Mouse (Mus musculus): ENCODE measurements around the gene Rasgrf1. TPM values are rescaled to one million over a fixed set of nuclear protein-coding genes. Genes with fewer than 3 reads are reported as not detected.

Rasgrf1 gene
- total RNA-seq, 2 experiments from 2014 or later: 405 to 439 TPM

- DNase-seq (ENCODE audit: extremely low spot score in 1 of 2, low spot score in 1 of 2): peak in 1 of 2 experiments; percentile 1
These were observed 6.9 kb upstream of the Rasgrf1 start for GRCm38 (mm10) chr9:89902813-89903212.

GRCm38 (mm10) chr9:89906645-89907044 lies 3.1 kb upstream of the Rasgrf1 start:
- DNase-seq (ENCODE audit: extremely low spot score in 1 of 2, low spot score in 1 of 2): no peak

- DNase-seq (ENCODE audit: extremely low spot score in 1 of 2, low spot score in 1 of 2): no peak
These were observed 1.8 kb upstream of the Rasgrf1 start for GRCm38 (mm10) chr9:89907941-89908340.

GRCm38 (mm10) chr9:89908601-89909000 lies 1.1 kb upstream of the Rasgrf1 start:
- peak; percentile 49 to 61 for DNase-seq (ENCODE audit: extremely low spot score in 1 of 2, low spot score in 1 of 2)

- DNase-seq (ENCODE audit: extremely low spot score in 1 of 2, low spot score in 1 of 2): no peak
These were observed 298 bp downstream of the Rasgrf1 start for GRCm38 (mm10) chr9:89910011-89910400.

- DNase-seq (ENCODE audit: extremely low spot score in 1 of 2, low spot score in 1 of 2): no peak
These were observed 1.2 kb downstream of the Rasgrf1 start for GRCm38 (mm10) chr9:89910741-89911444.

- DNase-seq (ENCODE audit: extremely low spot score in 1 of 2, low spot score in 1 of 2): no peak
These were observed 2.3 kb downstream of the Rasgrf1 start for GRCm38 (mm10) chr9:89911891-89912549.

- DNase-seq (ENCODE audit: extremely low spot score in 1 of 2, low spot score in 1 of 2): no peak
These were observed 3.4 kb downstream of the Rasgrf1 start for GRCm38 (mm10) chr9:89913135-89913534.

- no peak for DNase-seq (ENCODE audit: extremely low spot score in 1 of 2, low spot score in 1 of 2)
These were observed 6.8 kb downstream of the Rasgrf1 start for GRCm38 (mm10) chr9:89916471-89916870.

GRCm38 (mm10) chr9:89917431-89917830 lies 7.7 kb downstream of the Rasgrf1 start:
- no peak for DNase-seq (ENCODE audit: extremely low spot score in 1 of 2, low spot score in 1 of 2)

GRCm38 (mm10) chr9:89918832-89919231 lies 9.1 kb downstream of the Rasgrf1 start:
- DNase-seq (ENCODE audit: extremely low spot score in 1 of 2, low spot score in 1 of 2): peak in 1 of 2 experiments; percentile 46

GRCm38 (mm10) chr9:89921121-89921520 lies 11.4 kb downstream of the Rasgrf1 start:
- DNase-seq (ENCODE audit: extremely low spot score in 1 of 2, low spot score in 1 of 2): no peak

GRCm38 (mm10) chr9:89922666-89923065 lies 13.0 kb downstream of the Rasgrf1 start:
- no peak for DNase-seq (ENCODE audit: extremely low spot score in 1 of 2, low spot score in 1 of 2)

GRCm38 (mm10) chr9:89924836-89925235 lies 15.1 kb downstream of the Rasgrf1 start:
- no peak for DNase-seq (ENCODE audit: extremely low spot score in 1 of 2, low spot score in 1 of 2)

- DNase-seq (ENCODE audit: extremely low spot score in 1 of 2, low spot score in 1 of 2): no peak
These were observed 18.8 kb downstream of the Rasgrf1 start for GRCm38 (mm10) chr9:89928497-89928896.

GRCm38 (mm10) chr9:89940428-89940827 lies 30.7 kb downstream of the Rasgrf1 start:
- peak in 1 of 2 experiments; percentile 4 for DNase-seq (ENCODE audit: extremely low spot score in 1 of 2, low spot score in 1 of 2)

- peak in 1 of 2 experiments; percentile 2 for DNase-seq (ENCODE audit: extremely low spot score in 1 of 2, low spot score in 1 of 2)
These were observed 37.1 kb downstream of the Rasgrf1 start for GRCm38 (mm10) chr9:89946830-89947229.

GRCm38 (mm10) chr9:89948602-89949001 lies 38.9 kb downstream of the Rasgrf1 start:
- DNase-seq (ENCODE audit: extremely low spot score in 1 of 2, low spot score in 1 of 2): no peak

GRCm38 (mm10) chr9:89953596-89954215 lies 44.0 kb downstream of the Rasgrf1 start:
- DNase-seq (ENCODE audit: extremely low spot score in 1 of 2, low spot score in 1 of 2): peak in 1 of 2 experiments; percentile 1

GRCm38 (mm10) chr9:89954860-89955479 lies 45.3 kb downstream of the Rasgrf1 start:
- DNase-seq (ENCODE audit: extremely low spot score in 1 of 2, low spot score in 1 of 2): peak in 1 of 2 experiments; percentile 1

GRCm38 (mm10) chr9:89958959-89959358 lies 49.3 kb downstream of the Rasgrf1 start:
- peak in 1 of 2 experiments; percentile 1 for DNase-seq (ENCODE audit: extremely low spot score in 1 of 2, low spot score in 1 of 2)

Data from layer of hippocampus, postnatal 25 days (tissue).